Mouse (Mus musculus) cerebellum, adult 18-20 months (tissue): Measurements from ENCODE around the gene Crocc2.

Experiments
- DNase-seq, 2 experiments: peaks; one replicate each; pipeline ENCODE4 v3.0.0; 2021

Gene Crocc2

GRCm38 (mm10) chr1:93168295-93168775 is at the start of gene Crocc2:
TSS of gene Crocc2 (plus strand) at chr1:93168725.
- DNase-seq, result no peak

GRCm38 (mm10) chr1:93118816-93119215 is 49.7 kb upstream of the Crocc2 start:
- no peak for DNase-seq

GRCm38 (mm10) chr1:93123179-93123854 is 45.2 kb upstream of the Crocc2 start:
- DNase-seq, result no peak

- DNase-seq, result no peak
Observed at GRCm38 (mm10) chr1:93124066-93124465, 44.5 kb upstream of the Crocc2 start.

GRCm38 (mm10) chr1:93125256-93125655 is 43.3 kb upstream of the Crocc2 start:
- DNase-seq, result no peak

GRCm38 (mm10) chr1:93128209-93128608 is 40.3 kb upstream of the Crocc2 start:
- DNase-seq, result no peak

GRCm38 (mm10) chr1:93128710-93129349 is 39.7 kb upstream of the Crocc2 start:
- DNase-seq, result peak; percentile 65 to 66

- DNase-seq, result no peak
Observed at GRCm38 (mm10) chr1:93130242-93130983, 38.1 kb upstream of the Crocc2 start.

GRCm38 (mm10) chr1:93132676-93133075 is 35.8 kb upstream of the Crocc2 start:
- no peak for DNase-seq

- no peak for DNase-seq
Observed at GRCm38 (mm10) chr1:93135036-93135526, 33.4 kb upstream of the Crocc2 start, which contains the start of gene Agxt. TSS of gene Agxt (plus strand) at chr1:93135240.

GRCm38 (mm10) chr1:93138534-93138933 is 30.0 kb upstream of the Crocc2 start:
- DNase-seq, result no peak

GRCm38 (mm10) chr1:93139713-93140112 is 28.8 kb upstream of the Crocc2 start:
- no peak for DNase-seq

- DNase-seq, result no peak
Observed at GRCm38 (mm10) chr1:93142871-93143270, 25.7 kb upstream of the Crocc2 start.

- DNase-seq, result no peak
Observed at GRCm38 (mm10) chr1:93144176-93144575, 24.3 kb upstream of the Crocc2 start.

- DNase-seq, result no peak
Observed at GRCm38 (mm10) chr1:93150907-93151661, 17.4 kb upstream of the Crocc2 start.

GRCm38 (mm10) chr1:93157566-93157965 is 11.0 kb upstream of the Crocc2 start:
- no peak for DNase-seq

GRCm38 (mm10) chr1:93158916-93159315 is 9.6 kb upstream of the Crocc2 start:
- DNase-seq, result peak in 1 of 2 experiments; percentile 14

- peak; percentile 31 to 35 for DNase-seq
Observed at GRCm38 (mm10) chr1:93159566-93160500, 8.7 kb upstream of the Crocc2 start.

- no peak for DNase-seq
Observed at GRCm38 (mm10) chr1:93160501-93161133, 7.9 kb upstream of the Crocc2 start, which contains the start of gene 2310007B03Rik. TSS of gene 2310007B03Rik (minus strand) at chr1:93160948.

GRCm38 (mm10) chr1:93161350-93161749 is 7.2 kb upstream of the Crocc2 start:
- no peak for DNase-seq

- DNase-seq, result no peak
Observed at GRCm38 (mm10) chr1:93161921-93162320, 6.6 kb upstream of the Crocc2 start.
